Mouse (Mus musculus) kidney, postnatal 10 days (tissue): Measurements from ENCODE around the gene Olfr70.

Experiments used
- DNase-seq: peaks from one replicate; pipeline ENCODE4 v3.0.0; 2021; ENCODE audit warnings: mixed read lengths

Gene Olfr70

GRCm38 (mm10) chr4:43709869-43710268, 9.3 kb upstream of the Olfr70 start, which contains the start of gene Olfr71:
Gene Olfr71 (minus strand): TSS chr4:43710255.
- no peak for DNase-seq

GRCm38 (mm10) chr4:43705991-43706390, 5.4 kb upstream of the Olfr70 start:
- DNase-seq, result peak; percentile 49

GRCm38 (mm10) chr4:43703851-43704250, 3.2 kb upstream of the Olfr70 start:
- DNase-seq, result peak; percentile 80

- no peak for DNase-seq
These were observed 2.8 kb upstream of the Olfr70 start for GRCm38 (mm10) chr4:43703439-43703838.

- DNase-seq, result no peak
These were observed 4.0 kb downstream of the Olfr70 start for GRCm38 (mm10) chr4:43696561-43696960.

- DNase-seq, result peak; percentile 62
These were observed 5.3 kb downstream of the Olfr70 start for GRCm38 (mm10) chr4:43695249-43695671.

GRCm38 (mm10) chr4:43694439-43695248, 6.0 kb downstream of the Olfr70 start:
- no peak for DNase-seq

- DNase-seq, result no peak
These were observed 6.8 kb downstream of the Olfr70 start for GRCm38 (mm10) chr4:43693806-43694241.

- no peak for DNase-seq
These were observed 9.6 kb downstream of the Olfr70 start for GRCm38 (mm10) chr4:43691026-43691425.

GRCm38 (mm10) chr4:43690021-43690420, 10.6 kb downstream of the Olfr70 start:
- no peak for DNase-seq

- peak; percentile 78 for DNase-seq
These were observed 21.1 kb downstream of the Olfr70 start for GRCm38 (mm10) chr4:43679416-43680043.

GRCm38 (mm10) chr4:43678541-43678940, 22.1 kb downstream of the Olfr70 start:
- DNase-seq, result no peak

GRCm38 (mm10) chr4:43675608-43676007, 25.0 kb downstream of the Olfr70 start:
- DNase-seq, result no peak

- no peak for DNase-seq
These were observed 25.6 kb downstream of the Olfr70 start for GRCm38 (mm10) chr4:43674974-43675373.

GRCm38 (mm10) chr4:43673703-43674102, 26.9 kb downstream of the Olfr70 start:
- no peak for DNase-seq

- DNase-seq, result peak; percentile 96
These were observed 28.5 kb downstream of the Olfr70 start for GRCm38 (mm10) chr4:43672070-43672469.

- peak; percentile 85 for DNase-seq
These were observed 31.2 kb downstream of the Olfr70 start for GRCm38 (mm10) chr4:43669428-43669794.

- DNase-seq, result peak; percentile 94
These were observed 31.7 kb downstream of the Olfr70 start, which contains the start of the genes Tmem8b and Fam221b for GRCm38 (mm10) chr4:43668782-43669427. Gene Tmem8b (plus strand): TSS chr4:43668971. Gene Fam221b (minus strand): TSS chr4:43669145.

- no peak for DNase-seq
These were observed 34.2 kb downstream of the Olfr70 start for GRCm38 (mm10) chr4:43666412-43666811.

- no peak for DNase-seq
These were observed 43.5 kb downstream of the Olfr70 start for GRCm38 (mm10) chr4:43657146-43657545.

GRCm38 (mm10) chr4:43656339-43657109, 44.1 kb downstream of the Olfr70 start, which contains the start of gene Hint2:
Gene Hint2 (minus strand): TSS chr4:43656466.
- peak; percentile 95 for DNase-seq

- peak; percentile 43 for DNase-seq
These were observed 44.8 kb downstream of the Olfr70 start for GRCm38 (mm10) chr4:43655656-43656338.
